ENCODE assay signal across 26 mouse cellular contexts in genomic region chr10:109521681-109522080, GRCm38 (mm10).
DNase-seq lines count a peak whose midpoint lies in the region; ATAC-seq and TF ChIP-seq lines count a peak whose summit lies in the region.
"Had no signal": no experiment of that assay in that cellular context is flagged by ENCODE, and none has a peak within 500 bp of the region (broad histone marks: within the 10 kb centered on the region; RNA-seq: fewer than 3 reads in every experiment).

No protein-coding gene starts in this region.

- intact Hi-C loops in gastrocnemius, postnatal 14 days (cut with DNase I; ENCODE audit: low total_unique reads), result no loop called here

- peak; percentile 93 for TF ChIP-seq EP300 in ES-Bruce4 (IDR thresholded peaks at IDR 0.05; ENCODE audit: insufficient read depth, low read depth, low read length)

- ATAC-seq in heart, embryonic 12.5 days (ENCODE audit: insufficient number of reproducible peaks, low FRiP score), result no peak
- ATAC-seq: forebrain, embryonic 14.5 days; forebrain, embryonic 16.5 days; Patski had no signal

- H3K9me3 ChIP-seq in ES-Bruce4 (replicated peaks; ENCODE audit: control insufficient read depth, insufficient read depth, low read length, poor library complexity, severe bottlenecking), result no peaks in the 10 kb centered on the region
- no peaks in the 10 kb centered on the region for H3K9me3 ChIP-seq in heart, embryonic 12.5 days (replicated peaks)
- H3K9me3 ChIP-seq: embryonic facial prominence, embryonic 13.5 days; embryonic facial prominence, embryonic 15.5 days; forebrain, embryonic 10.5 days; forebrain, embryonic 12.5 days had no signal

- peak; percentile 95 for DNase-seq in ES-CJ7 (ENCODE audit: low read depth, low spot score)
- peak; percentile 97 for DNase-seq in R1 (ENCODE audit: low read depth, low spot score)
- peak; percentile 90 for DNase-seq in ZHBTc4 (ENCODE audit: low read depth, low spot score)
- DNase-seq in gastrocnemius, postnatal 14 days, result no peak
- no peak for DNase-seq in thymus, postnatal 36 days
- DNase-seq: adrenal gland, adult 2 months; adrenal gland, postnatal 10 days; adrenal gland, postnatal 25 days; cerebellum, adult 11 months; cerebellum, adult 18-20 months; cerebellum, adult 8-10 months; cerebellum, adult 9-11 months; cerebellum, postnatal 14 days; cerebellum, postnatal 36 days; embryo, embryonic 11 days had no signal

- peak overlapping the region; percentile 63; the same call in 1 of the 2 replicates for H3K27ac ChIP-seq in ES-Bruce4 (ENCODE audit: insufficient read depth, low read length)
- no peak overlapping the region for H3K27ac ChIP-seq in heart, embryonic 12.5 days (ENCODE audit: poor library complexity, severe bottlenecking)
- H3K27ac ChIP-seq: embryonic facial prominence, embryonic 13.5 days; embryonic facial prominence, embryonic 15.5 days; forebrain, embryonic 10.5 days; forebrain, embryonic 12.5 days had no signal

- H3K4me3 ChIP-seq in ES-Bruce4 (ENCODE audit: low read depth, low read length), result no peak overlapping the region
- H3K4me3 ChIP-seq in heart, embryonic 12.5 days, result no peak overlapping the region
- H3K4me3 ChIP-seq: embryonic facial prominence, embryonic 13.5 days; embryonic facial prominence, embryonic 15.5 days; erythroblast, embryonic 14.5 days; forebrain, embryonic 10.5 days; forebrain, embryonic 12.5 days had no signal

- no peak for TF ChIP-seq CTCF in ES-Bruce4 (IDR thresholded peaks at IDR 0.05; ENCODE audit: low read depth, low read length)

- H3K36me3 ChIP-seq in ES-Bruce4 (ENCODE audit: control insufficient read depth, insufficient read depth, low read length, poor library complexity, severe bottlenecking), result no peaks in the 10 kb centered on the region
- H3K36me3 ChIP-seq in heart, embryonic 12.5 days, result no peaks in the 10 kb centered on the region
- H3K36me3 ChIP-seq: embryonic facial prominence, embryonic 13.5 days; embryonic facial prominence, embryonic 15.5 days; forebrain, embryonic 10.5 days; forebrain, embryonic 12.5 days; G1E had no signal

- 25% methylated on average over 2 of the region's 2 CpGs for WGBS in heart, embryonic 12.5 days

- H3K4me2 ChIP-seq in heart, embryonic 12.5 days, result no peak overlapping the region
- H3K4me2 ChIP-seq: embryonic facial prominence, embryonic 13.5 days; embryonic facial prominence, embryonic 15.5 days; forebrain, embryonic 12.5 days had no signal

- TF ChIP-seq POLR2A in ES-Bruce4 (IDR thresholded peaks at IDR 0.05; ENCODE audit: insufficient read depth, low read length), result no peak

- H3K4me1 ChIP-seq in ES-Bruce4 (ENCODE audit: control insufficient read depth, insufficient read depth, low read length), result no peaks in the 10 kb centered on the region
- no peaks in the 10 kb centered on the region for H3K4me1 ChIP-seq in heart, embryonic 12.5 days (replicated peaks)
- H3K4me1 ChIP-seq: embryonic facial prominence, embryonic 13.5 days; embryonic facial prominence, embryonic 15.5 days; forebrain, embryonic 10.5 days; forebrain, embryonic 12.5 days had no signal

- H3K27me3 ChIP-seq in ES-Bruce4 (ENCODE audit: control insufficient read depth, insufficient read depth, low read length, poor library complexity, severe bottlenecking), result no peaks in the 10 kb centered on the region
- no peaks in the 10 kb centered on the region for H3K27me3 ChIP-seq in heart, embryonic 12.5 days (replicated peaks)
- H3K27me3 ChIP-seq: embryonic facial prominence, embryonic 13.5 days; embryonic facial prominence, embryonic 15.5 days; forebrain, embryonic 12.5 days; Patski had no signal

- H3K9ac ChIP-seq in ES-Bruce4 (ENCODE audit: low read depth, poor library complexity, severe bottlenecking), result no peak overlapping the region
- no peak overlapping the region for H3K9ac ChIP-seq in heart, embryonic 12.5 days
- H3K9ac ChIP-seq: embryonic facial prominence, embryonic 13.5 days; embryonic facial prominence, embryonic 15.5 days; forebrain, embryonic 12.5 days had no signal

Comparison
In these comparisons a context has a peak if more than half of its experiments do, and no peak if none do; other contexts are left out.
1. DNase-seq: peak in ES-CJ7 (single experiment), R1 (single experiment) and ZHBTc4 (single experiment); none in gastrocnemius, postnatal 14 days (single experiment) and thymus, postnatal 36 days (0 of 2).